Mouse (Mus musculus) C2C12 (cell line): Measurements from ENCODE around the gene Gtf2ird2. TPM values are rescaled to one million over a fixed set of nuclear protein-coding genes. Genes with fewer than 3 reads are reported as not detected.

Experiments used
- H3K27me3 ChIP-seq: one replicate; pipeline ENCODE4 v1.6.1; 2011; ENCODE audit not compliant: control insufficient read depth, insufficient read depth, insufficient read length
- H3K36me3 ChIP-seq: one replicate; pipeline ENCODE4 v1.6.1; 2011; ENCODE audit not compliant: control insufficient read depth, insufficient read depth
- H3K4me3 ChIP-seq: one replicate; pipeline ENCODE4 v1.5.1; 2011; ENCODE audit warnings: mild to moderate bottlenecking, control low read depth; ENCODE audit not compliant: poor library complexity, insufficient read depth, severe bottlenecking
- H3K79me2 ChIP-seq: one replicate; pipeline ENCODE4 v1.6.1; 2011; ENCODE audit not compliant: control insufficient read depth, insufficient read depth
- H3K79me3 ChIP-seq: one replicate; pipeline ENCODE4 v1.6.1; 2011; ENCODE audit warnings: low read depth, control low read depth
- H3ac ChIP-seq: one replicate; pipeline ENCODE3; 2011; ENCODE audit warnings: low read depth; ENCODE audit not compliant: control insufficient read depth, insufficient read length
- CEBPB ChIP-seq: IDR thresholded peaks from one replicate; pipeline ENCODE4 v1.6.1; 2011; ENCODE audit warnings: low read depth, mild to moderate bottlenecking, control low read depth, moderate library complexity
- CTCF ChIP-seq: IDR thresholded peaks from one replicate; pipeline ENCODE4 v1.5.1; 2011; ENCODE audit not compliant: control insufficient read depth, insufficient read depth, insufficient read length
- FOSL1 ChIP-seq: IDR thresholded peaks from one replicate; pipeline ENCODE4 v1.8.0; 2011; ENCODE audit warnings: mild to moderate bottlenecking, low read length; ENCODE audit not compliant: poor library complexity, insufficient read depth, severe bottlenecking
- MAX ChIP-seq: IDR thresholded peaks from one replicate; pipeline ENCODE4 v1.6.1; 2011; ENCODE audit warnings: mild to moderate bottlenecking, control low read depth
- MYOD1 ChIP-seq: IDR thresholded peaks from one replicate; pipeline ENCODE4 v1.6.1; 2011; ENCODE audit warnings: low read depth; ENCODE audit not compliant: control insufficient read depth, insufficient read length
- MYOG ChIP-seq: IDR thresholded peaks from one replicate; pipeline ENCODE4 v1.6.1; 2011; ENCODE audit not compliant: control insufficient read depth, insufficient read length; ENCODE audit errors: extremely low read depth
- USF1 ChIP-seq: IDR thresholded peaks from one replicate; pipeline ENCODE4 v1.6.1; 2011; ENCODE audit warnings: low read depth, mild to moderate bottlenecking, control low read depth, moderate library complexity
- polyA plus RNA-seq: library from polyadenylated mRNA; unstranded; fragments of >200 nt; fragmentation: generic; extraction: Trizol; gene quantifications from one replicate; pipeline ENCODE4 v1.2.1, GENCODE M21; 2012; ENCODE audit warnings: missing spikeins

Gtf2ird2 gene
- polyA plus RNA-seq, 1 experiment = 4.2 TPM

DNA sequence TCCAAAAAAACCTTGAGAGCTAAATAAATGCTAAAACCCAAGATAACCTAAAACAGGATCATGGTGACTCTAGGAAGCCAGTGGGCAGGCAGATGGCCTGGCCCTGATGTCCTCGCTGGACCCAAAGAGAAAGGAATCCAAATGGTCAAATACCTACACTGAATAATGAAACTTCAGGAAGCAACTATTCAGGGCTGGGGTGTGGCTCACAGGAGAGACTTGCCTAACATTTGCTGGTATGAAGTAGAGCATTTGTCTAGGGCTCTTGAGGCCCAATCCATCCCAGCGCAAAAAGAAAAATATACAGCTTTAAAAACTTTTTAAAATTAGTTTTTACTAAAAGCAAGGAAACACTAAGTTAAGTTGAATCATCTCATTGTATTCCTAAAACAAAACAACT lies 75.1 kb downstream of the Gtf2ird2 start:
- TF ChIP-seq USF1 (no peak), MYOD1 (no peak), CEBPB (no peak), MYOG (no peak), FOSL1 (no peak), MAX (no peak), CTCF (no peak)
- H3K27me3 ChIP-seq = no peaks in the 10 kb centered on the region
- peaks cover 83% of the 10 kb centered on the region for H3K36me3 ChIP-seq
- H3K79me2 ChIP-seq = no peaks in the 10 kb centered on the region
- no peak overlapping the region for H3K4me3 ChIP-seq
- H3ac ChIP-seq = no peak overlapping the region
- H3K79me3 ChIP-seq = no peaks in the 10 kb centered on the region

DNA sequence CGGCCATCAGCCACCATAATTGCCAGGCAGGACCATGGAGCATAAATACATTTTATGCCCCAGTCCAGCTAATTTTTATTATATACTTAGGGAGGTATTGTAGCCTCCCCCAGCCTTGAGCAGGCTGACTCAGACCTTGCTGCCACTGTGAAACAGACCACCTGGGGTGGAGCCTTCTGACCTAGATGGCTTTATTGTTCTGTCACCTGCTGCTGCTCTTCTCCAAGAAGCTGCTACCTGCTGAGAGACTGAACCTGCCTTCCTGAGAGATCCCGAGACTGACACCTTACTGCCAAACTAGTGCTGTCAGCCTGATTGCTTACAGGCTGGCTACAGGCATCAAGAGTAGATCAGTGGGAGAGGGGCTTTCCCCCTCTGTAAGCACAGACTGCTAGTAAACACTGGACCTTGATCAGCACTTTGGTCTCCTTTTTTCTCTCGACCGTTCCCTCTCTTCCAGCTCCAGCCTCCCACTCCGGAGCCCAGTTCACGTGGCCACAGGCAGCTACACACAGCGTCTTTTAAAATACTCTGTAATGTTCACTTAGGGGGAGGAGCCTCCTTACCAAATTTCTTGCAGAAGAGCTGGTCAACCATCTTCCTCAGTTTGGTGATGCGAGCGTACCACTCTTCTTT lies 76.3 kb downstream of the Gtf2ird2 start:
- H3K79me3 ChIP-seq = no peaks in the 10 kb centered on the region
- no peaks in the 10 kb centered on the region for H3K79me2 ChIP-seq
- peaks cover 84% of the 10 kb centered on the region for H3K36me3 ChIP-seq
- no peaks in the 10 kb centered on the region for H3K27me3 ChIP-seq
- H3K4me3 ChIP-seq = no peak overlapping the region
- TF ChIP-seq MAX (no peak), MYOD1 (no peak), CEBPB (no peak), FOSL1 (no peak), MYOG (no peak), USF1 (no peak), CTCF (no peak)
- H3ac ChIP-seq = no peak overlapping the region

DNA sequence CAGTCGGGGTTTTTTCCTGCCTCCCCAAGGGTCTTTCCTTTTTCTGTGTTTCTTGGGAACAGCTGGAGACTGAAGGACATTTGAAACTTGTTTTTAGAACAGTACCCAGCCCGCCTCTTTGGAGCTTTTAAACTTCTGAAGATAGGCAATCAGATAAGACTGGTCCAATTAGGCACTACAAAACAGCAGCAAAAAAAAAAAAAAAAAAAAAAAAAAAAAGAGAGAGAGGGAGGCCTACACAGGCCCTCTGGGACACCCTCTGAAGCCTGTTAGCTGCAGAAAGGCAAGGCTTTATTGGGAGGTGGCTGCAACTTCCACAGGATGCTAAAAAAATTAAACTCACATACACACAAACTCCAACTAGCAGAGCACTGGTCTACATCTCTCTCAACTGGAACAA lies 82.1 kb downstream of the Gtf2ird2 start:
- Histone ChIP-seq H3K79me3 (no peaks in the 10 kb centered on the region), H3K27me3 (no peaks in the 10 kb centered on the region), H3K4me3 (no peak overlapping the region), H3K79me2 (no peaks in the 10 kb centered on the region), H3ac (no peak overlapping the region), H3K36me3 (peaks cover 54% of the 10 kb centered on the region)
- TF ChIP-seq CEBPB = no peak
- no peak for TF ChIP-seq FOSL1
- TF ChIP-seq MYOD1 = no peak

DNA sequence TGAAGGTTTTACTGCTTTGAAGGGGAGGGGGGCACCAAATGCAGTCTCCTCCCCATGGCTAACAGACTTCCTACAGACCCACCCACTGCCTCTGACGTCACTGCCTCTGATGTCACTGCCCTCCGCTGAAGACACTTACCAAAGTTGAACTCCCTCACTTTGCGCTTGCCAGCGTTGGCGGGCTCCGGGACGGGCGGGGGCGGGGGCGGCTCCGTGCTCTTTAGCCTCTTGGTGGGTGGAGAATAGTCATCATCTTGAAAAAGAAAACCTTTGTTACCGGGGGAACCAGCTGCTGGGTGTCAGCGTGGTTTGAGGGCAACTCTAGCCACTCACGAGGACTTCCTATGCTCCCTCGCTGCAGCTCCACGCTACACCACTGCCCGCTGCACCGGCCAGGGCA lies 82.6 kb downstream of the Gtf2ird2 start:
- H3K79me3 ChIP-seq = no peaks in the 10 kb centered on the region
- no peaks in the 10 kb centered on the region for H3K27me3 ChIP-seq
- TF ChIP-seq CEBPB (no peak), CTCF (no peak), MYOD1 (no peak)
- no peak overlapping the region for H3ac ChIP-seq
- H3K4me3 ChIP-seq = no peak overlapping the region
- no peaks in the 10 kb centered on the region for H3K79me2 ChIP-seq
- peaks cover 50% of the 10 kb centered on the region for H3K36me3 ChIP-seq

DNA sequence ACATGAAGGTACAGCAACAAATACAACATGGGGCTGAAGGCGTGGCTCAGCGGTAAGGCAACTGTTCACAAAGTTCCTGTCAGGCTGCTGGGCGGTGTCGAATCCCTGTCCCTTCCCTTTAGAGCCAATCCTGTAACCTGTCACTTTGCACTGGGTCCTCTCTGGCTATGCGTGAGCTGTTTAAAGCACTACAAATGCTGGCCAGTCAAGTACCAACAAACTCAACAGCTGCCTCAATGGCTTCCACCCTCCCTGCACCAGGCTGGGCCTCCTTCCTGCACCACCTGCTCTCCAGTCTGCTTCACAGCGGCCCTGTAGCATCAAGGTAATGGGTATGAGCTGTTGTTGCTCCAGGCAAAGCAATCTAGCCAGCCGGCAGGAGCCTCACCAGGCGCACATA lies 84.9 kb downstream of the Gtf2ird2 start:
- Histone ChIP-seq H3ac (no peak overlapping the region), H3K36me3 (peaks cover 47% of the 10 kb centered on the region)

DNA sequence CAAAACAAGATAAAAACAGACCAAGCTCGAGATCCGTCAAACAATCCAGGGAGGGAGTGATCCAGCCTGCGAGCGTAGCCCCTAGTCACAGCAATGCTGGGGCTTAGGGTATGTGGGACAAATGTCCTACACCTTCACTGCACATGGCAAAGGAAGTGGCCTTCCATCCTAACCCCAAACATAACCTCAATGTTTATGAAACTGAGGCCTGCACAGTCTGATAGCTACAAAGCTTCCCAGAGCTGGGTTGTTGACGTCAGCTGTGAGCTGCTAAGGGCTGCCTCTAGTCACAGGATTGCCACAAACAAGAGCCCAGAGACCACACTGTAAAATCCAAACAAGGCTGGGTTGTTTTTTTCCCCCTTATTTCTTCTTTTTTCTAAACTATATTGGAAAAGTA lies 85.9 kb downstream of the Gtf2ird2 start:
- peaks cover 46% of the 10 kb centered on the region for H3K36me3 ChIP-seq
- H3K79me2 ChIP-seq = no peaks in the 10 kb centered on the region
- H3K4me3 ChIP-seq = no peak overlapping the region
- no peaks in the 10 kb centered on the region for H3K27me3 ChIP-seq
- H3K79me3 ChIP-seq = no peaks in the 10 kb centered on the region
- H3ac ChIP-seq = no peak overlapping the region
- no peak for TF ChIP-seq CEBPB

More for the DNA sequence above, 84.9 kb downstream of the Gtf2ird2 start:
- Histone ChIP-seq H3K79me3 (no peaks in the 10 kb centered on the region), H3K27me3 (no peaks in the 10 kb centered on the region), H3K79me2 (no peaks in the 10 kb centered on the region), H3K4me3 (no peak overlapping the region)
- TF ChIP-seq MAX = no peak
- no peak for TF ChIP-seq FOSL1
- no peak for TF ChIP-seq USF1
- no peak for TF ChIP-seq MYOD1
- TF ChIP-seq MYOG = no peak
- no peak for TF ChIP-seq CTCF
- no peak for TF ChIP-seq CEBPB
